Mouse (Mus musculus): ENCODE measurements at regions not wholly inside any gene's neighbourhood (a gene's known extent, or its start where the extent isn't known, plus 50 kb on each side); places are given as distances from the start of the nearest gene placed in this dataset.

GRCm38 (mm10) chr8:86393374-86393773 is 187.1 kb downstream of the Abcc12 start:
- no peak for DNase-seq (ENCODE audit: low spot score)
- Histone ChIP-seq H3K4me1 (peaks cover 27% of the 10 kb centered on the region), H3K27me3 (ENCODE audit: low read depth, poor library complexity, severe bottlenecking) (0 out of 2 replicates have a peak, but pooled peaks cover 4% of the 10 kb centered on the region), H3K36me3 (no peaks in the 10 kb centered on the region), H3K9me3 (replicated peaks) (peaks cover 12% of the 10 kb centered on the region), H3K27ac (replicated peaks) (peak overlapping the region; percentile 28; the same call in 1 of the 2 replicates), H3K4me3 (no peak overlapping the region)
- 89% methylated on average over 2 of the region's 2 CpGs for WGBS

- no peak for DNase-seq (ENCODE audit: low spot score)
- Histone ChIP-seq H3K27ac (replicated peaks) (peak overlapping the region; percentile 76), H3K36me3 (no peaks in the 10 kb centered on the region), H3K4me1 (peaks cover 32% of the 10 kb centered on the region), H3K27me3 (ENCODE audit: low read depth, poor library complexity, severe bottlenecking) (peaks cover 16% of the 10 kb centered on the region; the same call in 1 of the 2 replicates), H3K9me3 (replicated peaks) (peaks cover 1% of the 10 kb centered on the region), H3K4me3 (no peak overlapping the region)
- 84% methylated on average over 8 of the region's 8 CpGs for WGBS
Measured at GRCm38 (mm10) chr8:86390715-86391114, 189.8 kb downstream of the Abcc12 start.

GRCm38 (mm10) chr8:86389690-86390671 is 190.5 kb downstream of the Abcc12 start:
- H3K27me3 ChIP-seq (ENCODE audit: low read depth, poor library complexity, severe bottlenecking) = peaks cover 16% of the 10 kb centered on the region; the same call in 1 of the 2 replicates
- 36% methylated on average over 3 of the region's 3 CpGs for WGBS
- peaks cover 39% of the 10 kb centered on the region for H3K4me1 ChIP-seq
- H3K36me3 ChIP-seq = no peaks in the 10 kb centered on the region
- H3K27ac ChIP-seq (replicated peaks) = peak overlapping the region; percentile 76
- no peak overlapping the region for H3K4me3 ChIP-seq
- H3K9me3 ChIP-seq (replicated peaks) = no peaks in the 10 kb centered on the region
- peak; percentile 78 for DNase-seq (ENCODE audit: low spot score)

GRCm38 (mm10) chr8:86385236-86385635 is 195.2 kb downstream of the Abcc12 start:
- Histone ChIP-seq H3K4me3 (no peak overlapping the region), H3K9me3 (replicated peaks) (no peaks in the 10 kb centered on the region), H3K36me3 (no peaks in the 10 kb centered on the region), H3K27ac (replicated peaks) (0 out of 2 replicates have a peak overlapping the region, but pooled peaks have one; percentile 28), H3K4me1 (peaks cover 37% of the 10 kb centered on the region), H3K27me3 (ENCODE audit: low read depth, poor library complexity, severe bottlenecking) (peaks cover 45% of the 10 kb centered on the region)
- 64% methylated on average over 7 of the region's 7 CpGs for WGBS
- DNase-seq (ENCODE audit: low spot score) = no peak

GRCm38 (mm10) chr8:86381977-86382376 is 198.5 kb downstream of the Abcc12 start:
- Histone ChIP-seq H3K4me3 (no peak overlapping the region), H3K4me1 (peaks cover 15% of the 10 kb centered on the region), H3K9me3 (replicated peaks) (no peaks in the 10 kb centered on the region), H3K36me3 (no peaks in the 10 kb centered on the region), H3K27me3 (ENCODE audit: low read depth, poor library complexity, severe bottlenecking) (peaks cover 40% of the 10 kb centered on the region), H3K27ac (replicated peaks) (no peak overlapping the region)
- no peak for DNase-seq (ENCODE audit: low spot score)
- WGBS = 89% methylated on average over 10 of the region's 10 CpGs

- Histone ChIP-seq H3K9me3 (replicated peaks) (no peaks in the 10 kb centered on the region), H3K36me3 (no peaks in the 10 kb centered on the region), H3K27me3 (ENCODE audit: low read depth, poor library complexity, severe bottlenecking) (no peaks in the 10 kb centered on the region), H3K4me3 (no peak overlapping the region), H3K4me1 (no peaks in the 10 kb centered on the region), H3K27ac (replicated peaks) (no peak overlapping the region)
- WGBS = 80% methylated on average over 5 of the region's 5 CpGs
- DNase-seq (ENCODE audit: low spot score) = no peak
Measured at GRCm38 (mm10) chr8:86368062-86368461, 212.4 kb downstream of the Abcc12 start.

GRCm38 (mm10) chr8:86366636-86367035 is 213.8 kb downstream of the Abcc12 start:
- no peak for DNase-seq (ENCODE audit: low spot score)
- Histone ChIP-seq H3K9me3 (replicated peaks) (no peaks in the 10 kb centered on the region), H3K27ac (replicated peaks) (no peak overlapping the region), H3K4me1 (no peaks in the 10 kb centered on the region), H3K4me3 (no peak overlapping the region), H3K27me3 (ENCODE audit: low read depth, poor library complexity, severe bottlenecking) (no peaks in the 10 kb centered on the region), H3K36me3 (no peaks in the 10 kb centered on the region)
- 94% methylated on average over 4 of the region's 4 CpGs for WGBS

- WGBS = 85% methylated on average over 5 of the region's 5 CpGs
- Histone ChIP-seq H3K4me1 (no peaks in the 10 kb centered on the region), H3K27me3 (ENCODE audit: low read depth, poor library complexity, severe bottlenecking) (no peaks in the 10 kb centered on the region), H3K9me3 (replicated peaks) (no peaks in the 10 kb centered on the region), H3K4me3 (no peak overlapping the region), H3K36me3 (no peaks in the 10 kb centered on the region), H3K27ac (replicated peaks) (no peak overlapping the region)
- DNase-seq (ENCODE audit: low spot score) = no peak
Measured at GRCm38 (mm10) chr8:86365726-86366125, 214.8 kb downstream of the Abcc12 start.

- Histone ChIP-seq H3K36me3 (no peaks in the 10 kb centered on the region), H3K27me3 (ENCODE audit: low read depth, poor library complexity, severe bottlenecking) (no peaks in the 10 kb centered on the region), H3K4me3 (no peak overlapping the region), H3K9me3 (replicated peaks) (no peaks in the 10 kb centered on the region), H3K4me1 (no peaks in the 10 kb centered on the region), H3K27ac (replicated peaks) (no peak overlapping the region)
- whole genome bisulfite sequencing = 51% methylated on average over 2 of the region's 2 CpGs
- no peak for DNase-seq (ENCODE audit: low spot score)
Measured at GRCm38 (mm10) chr8:86364898-86365297, 215.6 kb downstream of the Abcc12 start.

GRCm38 (mm10) chr8:86360283-86360682 is 220.2 kb downstream of the Abcc12 start:
- Histone ChIP-seq H3K4me3 (no peak overlapping the region), H3K27ac (replicated peaks) (no peak overlapping the region), H3K27me3 (ENCODE audit: low read depth, poor library complexity, severe bottlenecking) (no peaks in the 10 kb centered on the region), H3K4me1 (no peaks in the 10 kb centered on the region), H3K36me3 (no peaks in the 10 kb centered on the region), H3K9me3 (replicated peaks) (no peaks in the 10 kb centered on the region)
- DNase-seq (ENCODE audit: low spot score) = no peak
- WGBS = 86% methylated on average over 2 of the region's 2 CpGs

- no peak for DNase-seq (ENCODE audit: low spot score)
- Histone ChIP-seq H3K4me3 (no peak overlapping the region), H3K9me3 (replicated peaks) (no peaks in the 10 kb centered on the region), H3K36me3 (no peaks in the 10 kb centered on the region), H3K4me1 (no peaks in the 10 kb centered on the region), H3K27ac (replicated peaks) (no peak overlapping the region), H3K27me3 (ENCODE audit: low read depth, poor library complexity, severe bottlenecking) (no peaks in the 10 kb centered on the region)
- 81% methylated on average over 3 of the region's 3 CpGs for WGBS
Measured at GRCm38 (mm10) chr8:86359518-86359917, 221.0 kb downstream of the Abcc12 start.

- Histone ChIP-seq H3K4me3 (no peak overlapping the region), H3K4me1 (no peaks in the 10 kb centered on the region), H3K9me3 (replicated peaks) (no peaks in the 10 kb centered on the region), H3K36me3 (no peaks in the 10 kb centered on the region), H3K27ac (replicated peaks) (no peak overlapping the region), H3K27me3 (ENCODE audit: low read depth, poor library complexity, severe bottlenecking) (no peaks in the 10 kb centered on the region)
- no peak for DNase-seq (ENCODE audit: low spot score)
- WGBS = 87% methylated on average over 3 of the region's 3 CpGs
Measured at GRCm38 (mm10) chr8:86353816-86354215, 226.7 kb downstream of the Abcc12 start.

GRCm38 (mm10) chr8:86351545-86352190 is 228.8 kb downstream of the Abcc12 start:
- H3K4me1 ChIP-seq = no peaks in the 10 kb centered on the region
- no peak overlapping the region for H3K27ac ChIP-seq (replicated peaks)
- WGBS = 81% methylated on average over 7 of the region's 7 CpGs
- no peaks in the 10 kb centered on the region for H3K27me3 ChIP-seq (ENCODE audit: low read depth, poor library complexity, severe bottlenecking)
- no peak overlapping the region for H3K4me3 ChIP-seq
- H3K9me3 ChIP-seq (replicated peaks) = no peaks in the 10 kb centered on the region; the same call in 1 of the 2 replicates
- no peaks in the 10 kb centered on the region for H3K36me3 ChIP-seq
- no peak for DNase-seq (ENCODE audit: low spot score)

Data from midbrain, embryonic 10.5 days (tissue).